Mouse (Mus musculus) stomach, embryonic 15.5 days (tissue): ENCODE data around the gene Gadd45g. TPM values are rescaled to one million over a fixed set of nuclear protein-coding genes. Genes with fewer than 3 reads are reported as not detected.

Source experiments
- polyA plus RNA-seq: library from polyadenylated mRNA; unstranded; fragments of >200 nt; fragmentation: Nextera tagmentation; extraction: Ambion mirVana; gene quantifications from 2 replicates; pipeline ENCODE4 v1.2.1, GENCODE M21; 2015

Gadd45g gene
- polyA plus RNA-seq, 1 experiment from 2014 or later: 39.0 TPM

Other genes with a start within 250 kb of the Gadd45g start
- 304 and 342 TPM in 2 replicates for gene Cks2, start 201.4 kb upstream of the Gadd45g start, polyA plus RNA-seq
- 27.1 and 27.3 TPM in 2 replicates for gene Secisbp2, start 195.0 kb upstream of the Gadd45g start, polyA plus RNA-seq
- 8.4 and 10.2 TPM in 2 replicates for gene Sema4d, start 52.9 kb upstream of the Gadd45g start, polyA plus RNA-seq